Mouse (Mus musculus): Measurements from ENCODE around the gene Hadh. TPM values are rescaled to one million over a fixed set of nuclear protein-coding genes. Genes with fewer than 3 reads are reported as not detected.

Hadh gene
- polyA plus RNA-seq, 1 experiment from 2014 or later: 305 TPM

- peak overlapping the region; percentile 92 for H3K27ac ChIP-seq (ENCODE audit: low read depth)
- WGBS (ENCODE audit: insufficient replicate concordance): 59% methylated on average over 8 of the region's 8 CpGs
- H3K4me3 ChIP-seq (ENCODE audit: low read depth, low read length): no peak overlapping the region
- ATAC-seq (no peak), DNase-seq (no peak)
- H3K27me3 ChIP-seq (ENCODE audit: insufficient read depth, low read length): no peaks in the 10 kb centered on the region
- H3K4me1 ChIP-seq (ENCODE audit: insufficient read depth): peaks cover 14% of the 10 kb centered on the region
- H3K36me3 ChIP-seq (replicated peaks; ENCODE audit: insufficient read depth, low read length): peaks cover 3% of the 10 kb centered on the region; the same call in 1 of the 2 replicates
- H3K9me3 ChIP-seq (ENCODE audit: low read length): no peaks in the 10 kb centered on the region
- no peak overlapping the region for H3K4me2 ChIP-seq (ENCODE audit: low read depth, low read length)
- TF ChIP-seq CTCF (IDR thresholded peaks at IDR 0.05; ENCODE audit: low read depth) (no peak), EP300 (IDR thresholded peaks at IDR 0.05; ENCODE audit: low read depth) (no peak)
- no peak overlapping the region; the same call in 1 of the 2 replicates for H3K9ac ChIP-seq (replicated peaks)
Observed at GRCm38 (mm10) chr3:131265516-131265915, 6.4 kb downstream of the Hadh start.

- peak overlapping the region; percentile 33; the same call in 1 of the 2 replicates for H3K4me2 ChIP-seq (ENCODE audit: low read depth, low read length)
- 64% methylated on average over 15 of the region's 15 CpGs for WGBS (ENCODE audit: insufficient replicate concordance)
- DNase-seq: peak; percentile 69
Observed at GRCm38 (mm10) chr3:131263766-131264486, 8.0 kb downstream of the Hadh start.

GRCm38 (mm10) chr3:131260418-131260817 is 11.5 kb downstream of the Hadh start:
- Histone ChIP-seq H3K27me3 (ENCODE audit: insufficient read depth, low read length) (no peaks in the 10 kb centered on the region), H3K4me1 (ENCODE audit: insufficient read depth) (no peaks in the 10 kb centered on the region; the same call in 1 of the 2 replicates), H3K9me3 (ENCODE audit: low read length) (no peaks in the 10 kb centered on the region), H3K36me3 (replicated peaks; ENCODE audit: insufficient read depth, low read length) (0 out of 2 replicates have a peak, but pooled peaks cover 7% of the 10 kb centered on the region), H3K4me3 (ENCODE audit: low read depth, low read length) (no peak overlapping the region), H3K27ac (ENCODE audit: low read depth) (no peak overlapping the region), H3K9ac (replicated peaks) (no peak overlapping the region), H3K4me2 (ENCODE audit: low read depth, low read length) (no peak overlapping the region)
- no peak for TF ChIP-seq EP300 (IDR thresholded peaks at IDR 0.05; ENCODE audit: low read depth)
- TF ChIP-seq CTCF (IDR thresholded peaks at IDR 0.05; ENCODE audit: low read depth): no peak
- 89% methylated on average over 6 of the region's 6 CpGs for WGBS (ENCODE audit: insufficient replicate concordance)
- ATAC-seq: no peak
- DNase-seq: no peak

More at GRCm38 (mm10) chr3:131263766-131264486, 8.0 kb downstream of the Hadh start:
- Histone ChIP-seq H3K27me3 (ENCODE audit: insufficient read depth, low read length) (no peaks in the 10 kb centered on the region), H3K4me1 (ENCODE audit: insufficient read depth) (peaks cover 5% of the 10 kb centered on the region), H3K4me3 (ENCODE audit: low read depth, low read length) (no peak overlapping the region), H3K9me3 (ENCODE audit: low read length) (no peaks in the 10 kb centered on the region), H3K36me3 (replicated peaks; ENCODE audit: insufficient read depth, low read length) (peaks cover 3% of the 10 kb centered on the region; the same call in 1 of the 2 replicates), H3K9ac (replicated peaks) (no peak overlapping the region), H3K27ac (ENCODE audit: low read depth) (peak overlapping the region; percentile 92)
- no peak for TF ChIP-seq CTCF (IDR thresholded peaks at IDR 0.05; ENCODE audit: low read depth)
- peak; percentile 53 for TF ChIP-seq EP300 (IDR thresholded peaks at IDR 0.05; ENCODE audit: low read depth)
- peak; percentile 93 for ATAC-seq

GRCm38 (mm10) chr3:131259392-131259965 is 12.4 kb downstream of the Hadh start:
- no peak overlapping the region for H3K9ac ChIP-seq (replicated peaks)
- ATAC-seq: no peak
- no peak overlapping the region for H3K4me3 ChIP-seq (ENCODE audit: low read depth, low read length)
- no peaks in the 10 kb centered on the region for H3K4me1 ChIP-seq (ENCODE audit: insufficient read depth)
- H3K27me3 ChIP-seq (ENCODE audit: insufficient read depth, low read length): no peaks in the 10 kb centered on the region
- DNase-seq: no peak
- H3K27ac ChIP-seq (ENCODE audit: low read depth): no peak overlapping the region
- TF ChIP-seq EP300 (IDR thresholded peaks at IDR 0.05; ENCODE audit: low read depth) (no peak), CTCF (IDR thresholded peaks at IDR 0.05; ENCODE audit: low read depth) (no peak)
- 0 out of 2 replicates have a peak, but pooled peaks cover 7% of the 10 kb centered on the region for H3K36me3 ChIP-seq (replicated peaks; ENCODE audit: insufficient read depth, low read length)
- H3K4me2 ChIP-seq (ENCODE audit: low read depth, low read length): no peak overlapping the region
- H3K9me3 ChIP-seq (ENCODE audit: low read length): no peaks in the 10 kb centered on the region
- 81% methylated on average over 9 of the region's 9 CpGs for WGBS (ENCODE audit: insufficient replicate concordance)

- Histone ChIP-seq H3K36me3 (replicated peaks; ENCODE audit: insufficient read depth, low read length) (peaks cover 7% of the 10 kb centered on the region; the same call in 1 of the 2 replicates), H3K9me3 (ENCODE audit: low read length) (no peaks in the 10 kb centered on the region), H3K4me1 (ENCODE audit: insufficient read depth) (no peaks in the 10 kb centered on the region), H3K4me3 (ENCODE audit: low read depth, low read length) (no peak overlapping the region), H3K9ac (replicated peaks) (no peak overlapping the region), H3K4me2 (ENCODE audit: low read depth, low read length) (no peak overlapping the region), H3K27ac (ENCODE audit: low read depth) (no peak overlapping the region), H3K27me3 (ENCODE audit: insufficient read depth, low read length) (no peaks in the 10 kb centered on the region)
- ATAC-seq (no peak), DNase-seq (no peak)
- TF ChIP-seq EP300 (IDR thresholded peaks at IDR 0.05; ENCODE audit: low read depth) (no peak), CTCF (IDR thresholded peaks at IDR 0.05; ENCODE audit: low read depth) (no peak)
- 79% methylated on average over 3 of the region's 3 CpGs for WGBS (ENCODE audit: insufficient replicate concordance)
Observed at GRCm38 (mm10) chr3:131258921-131259320, 13.0 kb downstream of the Hadh start.

GRCm38 (mm10) chr3:131255399-131255981 is 16.4 kb downstream of the Hadh start:
- H3K9me3 ChIP-seq (ENCODE audit: low read length): no peaks in the 10 kb centered on the region
- H3K4me2 ChIP-seq (ENCODE audit: low read depth, low read length): no peak overlapping the region
- H3K4me3 ChIP-seq (ENCODE audit: low read depth, low read length): no peak overlapping the region
- H3K27ac ChIP-seq (ENCODE audit: low read depth): no peak overlapping the region
- no peak overlapping the region for H3K9ac ChIP-seq (replicated peaks)
- no peak for DNase-seq
- no peak for ATAC-seq
- H3K4me1 ChIP-seq (ENCODE audit: insufficient read depth): no peaks in the 10 kb centered on the region
- WGBS (ENCODE audit: insufficient replicate concordance): 81% methylated on average over 3 of the region's 3 CpGs
- H3K36me3 ChIP-seq (replicated peaks; ENCODE audit: insufficient read depth, low read length): peaks cover 7% of the 10 kb centered on the region; the same call in 1 of the 2 replicates
- TF ChIP-seq CTCF (IDR thresholded peaks at IDR 0.05; ENCODE audit: low read depth) (no peak), EP300 (IDR thresholded peaks at IDR 0.05; ENCODE audit: low read depth) (no peak)
- no peaks in the 10 kb centered on the region for H3K27me3 ChIP-seq (ENCODE audit: insufficient read depth, low read length)

Measured in liver, postnatal 0 days (tissue).